Mouse (Mus musculus): ENCODE measurements around the gene Zfp697. TPM values are rescaled to one million over a fixed set of nuclear protein-coding genes. Genes with fewer than 3 reads are reported as not detected.
"Not testable (repeated sequence)": the region's sequence is repeated elsewhere in the genome, so short reads cannot be mapped to it uniquely, and the experiment has no call there.

Zfp697 gene
- total and polyA plus RNA-seq, 2 experiments from 2014 or later: 18.1 to 39.5 TPM

DNA sequence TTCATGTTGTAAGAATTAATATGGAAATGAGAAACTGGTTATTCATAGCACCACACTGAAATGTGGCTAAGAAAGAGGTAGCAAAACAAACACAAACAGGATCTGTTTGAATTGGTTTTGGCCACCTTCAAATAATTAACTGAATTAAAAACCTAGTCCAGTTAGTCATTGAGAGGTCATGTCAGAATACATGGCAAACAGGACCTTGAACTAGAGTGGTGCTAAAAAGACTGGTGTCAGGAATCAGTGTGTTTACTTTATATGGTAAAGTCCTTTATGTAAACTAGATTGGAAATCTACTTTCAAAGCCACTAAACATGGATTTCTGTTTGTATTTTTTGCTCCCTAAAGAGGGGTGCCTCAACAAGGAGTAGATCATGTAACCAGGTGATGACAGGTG lies 89.2 kb downstream of the Zfp697 start:
- H3K4me1 ChIP-seq (ENCODE audit: insufficient read depth, low read length); DNase-seq (ENCODE audit: low spot score); H3K4me3 ChIP-seq (ENCODE audit: low read depth, low read length); H3K36me3 ChIP-seq (ENCODE audit: insufficient read depth, low read length); H3K4me2 ChIP-seq (ENCODE audit: low read depth, low read length, poor library complexity, severe bottlenecking); ATAC-seq (ENCODE audit: low FRiP score); H3K27me3 ChIP-seq (ENCODE audit: insufficient read depth, low read length); H3K9ac ChIP-seq (replicated peaks; ENCODE audit: low read length, poor library complexity, severe bottlenecking); H3K27ac ChIP-seq (ENCODE audit: low read depth, low read length); H3K9me3 ChIP-seq (ENCODE audit: low read length): not testable (repeated sequence)

DNA sequence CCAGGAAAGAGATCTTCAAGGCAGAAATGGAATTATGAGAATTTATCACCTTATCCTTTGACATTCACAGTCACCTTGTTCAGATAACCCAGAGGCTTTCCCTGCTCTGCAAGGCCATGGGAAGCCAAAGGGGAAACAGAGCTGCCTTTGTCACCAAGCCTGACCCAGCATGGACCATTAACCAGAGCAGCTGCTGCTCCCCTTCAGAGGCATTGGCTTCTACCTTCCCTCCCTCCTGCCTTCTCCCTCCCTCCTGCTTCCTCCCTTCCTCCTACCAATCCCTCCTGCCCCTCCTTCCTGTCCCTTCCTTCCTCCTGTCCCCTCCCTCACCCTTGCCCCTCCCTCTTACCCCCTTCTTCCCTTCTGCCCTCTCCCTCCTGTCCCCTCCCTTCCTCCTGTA lies 111.9 kb downstream of the Zfp697 start:
- H3K9me3 ChIP-seq (ENCODE audit: low read length); H3K4me1 ChIP-seq (ENCODE audit: insufficient read depth, low read length); H3K27me3 ChIP-seq (ENCODE audit: insufficient read depth, low read length); H3K4me2 ChIP-seq (ENCODE audit: low read depth, low read length, poor library complexity, severe bottlenecking); H3K9ac ChIP-seq (replicated peaks; ENCODE audit: low read length, poor library complexity, severe bottlenecking); H3K4me3 ChIP-seq (ENCODE audit: low read depth, low read length); H3K27ac ChIP-seq (ENCODE audit: low read depth, low read length); DNase-seq (ENCODE audit: low spot score); H3K36me3 ChIP-seq (ENCODE audit: insufficient read depth, low read length); ATAC-seq (ENCODE audit: low FRiP score): not testable (repeated sequence)

DNA sequence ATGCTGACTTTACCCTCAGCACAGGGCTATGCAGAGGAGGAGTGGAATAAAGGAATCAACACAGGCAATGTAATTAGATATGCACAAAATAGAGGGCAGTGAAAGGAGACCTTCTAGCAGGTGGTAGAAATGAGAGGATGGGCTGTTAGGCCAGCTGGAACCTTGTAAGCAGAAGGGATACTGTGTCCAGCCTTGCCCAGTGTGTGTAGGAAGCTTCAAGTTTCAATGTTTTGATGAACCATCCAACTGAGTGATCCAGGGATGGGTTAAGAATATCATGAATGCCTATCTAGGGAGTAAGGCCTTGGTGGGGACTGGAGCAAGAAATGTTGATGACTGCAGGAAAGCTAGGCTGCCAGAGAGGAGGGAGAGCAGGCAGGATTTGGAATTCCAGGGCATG lies 112.8 kb downstream of the Zfp697 start:
- H3K27ac ChIP-seq (ENCODE audit: low read depth, low read length); H3K4me3 ChIP-seq (ENCODE audit: low read depth, low read length); H3K36me3 ChIP-seq (ENCODE audit: insufficient read depth, low read length); ATAC-seq (ENCODE audit: low FRiP score); H3K4me2 ChIP-seq (ENCODE audit: low read depth, low read length, poor library complexity, severe bottlenecking); DNase-seq (ENCODE audit: low spot score); H3K4me1 ChIP-seq (ENCODE audit: insufficient read depth, low read length); H3K9me3 ChIP-seq (ENCODE audit: low read length); H3K9ac ChIP-seq (replicated peaks; ENCODE audit: low read length, poor library complexity, severe bottlenecking); H3K27me3 ChIP-seq (ENCODE audit: insufficient read depth, low read length): not testable (repeated sequence)

DNA sequence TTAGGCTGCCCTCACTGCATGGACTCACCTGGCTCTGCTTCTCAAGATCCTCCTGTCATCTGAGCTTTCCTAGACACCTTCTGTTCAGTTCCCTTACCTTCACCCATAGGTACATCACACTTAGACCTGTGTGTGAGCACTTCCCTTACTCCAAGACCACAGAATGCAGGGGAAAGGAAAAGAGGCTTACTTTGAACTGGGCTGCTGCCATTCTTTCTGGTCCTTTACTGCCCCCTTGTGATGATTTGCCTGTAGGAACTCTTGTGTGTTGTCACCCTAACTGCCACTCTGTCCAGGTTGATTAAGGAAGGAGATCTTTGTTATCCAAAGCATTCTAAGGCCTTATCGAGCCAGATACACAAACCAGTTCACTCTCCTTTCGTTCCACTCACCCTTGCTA lies 114.5 kb downstream of the Zfp697 start:
- not testable (repeated sequence) for H3K4me1 ChIP-seq (ENCODE audit: insufficient read depth, low read length); H3K9me3 ChIP-seq (ENCODE audit: low read length); H3K4me3 ChIP-seq (ENCODE audit: low read depth, low read length); ATAC-seq (ENCODE audit: low FRiP score); H3K4me2 ChIP-seq (ENCODE audit: low read depth, low read length, poor library complexity, severe bottlenecking); H3K9ac ChIP-seq (replicated peaks; ENCODE audit: low read length, poor library complexity, severe bottlenecking); H3K27ac ChIP-seq (ENCODE audit: low read depth, low read length); H3K36me3 ChIP-seq (ENCODE audit: insufficient read depth, low read length); H3K27me3 ChIP-seq (ENCODE audit: insufficient read depth, low read length); DNase-seq (ENCODE audit: low spot score)
- WGBS: no CpG with 5 or more reads among the region's 2 CpGs

DNA sequence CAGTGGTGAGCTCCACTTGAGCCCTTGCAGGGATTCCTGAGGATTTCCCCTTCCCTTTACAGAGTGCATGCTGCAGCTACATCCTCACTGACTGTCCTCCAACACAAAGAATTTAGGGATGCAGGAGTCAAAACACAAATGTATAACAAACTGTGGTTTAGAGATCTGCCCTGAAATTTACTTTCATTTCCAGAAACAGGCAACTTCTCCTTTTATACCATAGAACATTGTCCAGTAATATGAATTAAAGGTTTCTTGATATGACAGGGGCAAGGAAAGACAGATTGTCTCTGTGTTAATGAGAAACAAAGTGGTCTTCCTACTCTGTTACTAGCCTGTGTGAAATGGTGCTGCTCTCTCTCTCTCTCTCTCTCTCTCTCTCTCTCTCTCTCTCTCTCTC lies 115.1 kb downstream of the Zfp697 start:
- not testable (repeated sequence) for ATAC-seq (ENCODE audit: low FRiP score); H3K36me3 ChIP-seq (ENCODE audit: insufficient read depth, low read length); H3K4me3 ChIP-seq (ENCODE audit: low read depth, low read length); H3K27me3 ChIP-seq (ENCODE audit: insufficient read depth, low read length); H3K9ac ChIP-seq (replicated peaks; ENCODE audit: low read length, poor library complexity, severe bottlenecking); H3K4me2 ChIP-seq (ENCODE audit: low read depth, low read length, poor library complexity, severe bottlenecking); H3K4me1 ChIP-seq (ENCODE audit: insufficient read depth, low read length); H3K9me3 ChIP-seq (ENCODE audit: low read length); H3K27ac ChIP-seq (ENCODE audit: low read depth, low read length); DNase-seq (ENCODE audit: low spot score)

DNA sequence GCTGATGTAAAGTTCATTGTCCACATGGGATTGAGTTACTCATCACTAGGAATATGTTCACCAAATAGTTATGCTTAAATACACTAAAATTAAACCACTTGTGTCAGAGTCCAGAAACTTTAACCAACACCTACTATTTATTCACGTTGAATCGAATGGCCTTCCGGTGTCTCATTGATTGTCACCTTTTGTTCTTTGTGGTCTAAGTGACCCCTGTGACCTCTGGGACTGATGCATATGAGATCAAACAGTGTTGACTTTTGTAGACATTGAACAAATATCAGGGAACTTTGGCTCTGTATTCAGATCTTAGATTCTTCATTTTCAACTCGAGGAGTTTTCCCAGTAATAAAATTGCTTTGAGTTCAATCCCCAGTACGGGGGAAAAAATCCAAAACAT lies 125.0 kb downstream of the Zfp697 start:
- no CpG with 5 or more reads among the region's 5 CpGs for WGBS
- not testable (repeated sequence) for H3K9me3 ChIP-seq (ENCODE audit: low read length); ATAC-seq (ENCODE audit: low FRiP score); H3K27me3 ChIP-seq (ENCODE audit: insufficient read depth, low read length); H3K4me1 ChIP-seq (ENCODE audit: insufficient read depth, low read length); H3K4me3 ChIP-seq (ENCODE audit: low read depth, low read length); H3K4me2 ChIP-seq (ENCODE audit: low read depth, low read length, poor library complexity, severe bottlenecking); H3K27ac ChIP-seq (ENCODE audit: low read depth, low read length); H3K36me3 ChIP-seq (ENCODE audit: insufficient read depth, low read length); H3K9ac ChIP-seq (replicated peaks; ENCODE audit: low read length, poor library complexity, severe bottlenecking); DNase-seq (ENCODE audit: low spot score)

DNA sequence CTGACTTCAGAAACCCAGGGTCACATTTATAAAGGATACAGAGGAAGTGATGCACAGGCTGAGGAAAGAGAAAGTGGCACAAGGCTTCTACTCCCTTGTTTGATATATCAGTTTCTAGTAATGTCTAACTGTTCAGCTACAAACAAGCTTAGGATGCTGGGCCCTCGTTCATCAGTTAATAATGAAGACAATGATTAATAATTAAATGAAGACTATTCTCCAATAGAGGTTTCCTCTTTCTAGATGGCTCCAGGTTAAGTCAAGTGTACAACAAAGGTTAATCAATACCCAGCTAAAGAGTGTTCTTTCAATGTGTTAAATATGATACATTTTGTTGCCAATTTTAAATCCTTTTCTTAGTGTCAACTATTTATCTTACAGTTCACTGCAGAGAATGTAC lies 128.2 kb downstream of the Zfp697 start, which contains the start of gene Hsd3b4:
TSS of gene Hsd3b4 (minus strand) at position 101 of the 400 bp plus-strand sequence.
- not testable (repeated sequence) for H3K9me3 ChIP-seq (ENCODE audit: low read length); H3K27me3 ChIP-seq (ENCODE audit: insufficient read depth, low read length); ATAC-seq (ENCODE audit: low FRiP score); H3K4me3 ChIP-seq (ENCODE audit: low read depth, low read length); H3K9ac ChIP-seq (replicated peaks; ENCODE audit: low read length, poor library complexity, severe bottlenecking); DNase-seq (ENCODE audit: low spot score); H3K4me2 ChIP-seq (ENCODE audit: low read depth, low read length, poor library complexity, severe bottlenecking); H3K27ac ChIP-seq (ENCODE audit: low read depth, low read length); H3K4me1 ChIP-seq (ENCODE audit: insufficient read depth, low read length); H3K36me3 ChIP-seq (ENCODE audit: insufficient read depth, low read length)
- no CpG with 5 or more reads among the region's 1 CpGs for WGBS

DNA sequence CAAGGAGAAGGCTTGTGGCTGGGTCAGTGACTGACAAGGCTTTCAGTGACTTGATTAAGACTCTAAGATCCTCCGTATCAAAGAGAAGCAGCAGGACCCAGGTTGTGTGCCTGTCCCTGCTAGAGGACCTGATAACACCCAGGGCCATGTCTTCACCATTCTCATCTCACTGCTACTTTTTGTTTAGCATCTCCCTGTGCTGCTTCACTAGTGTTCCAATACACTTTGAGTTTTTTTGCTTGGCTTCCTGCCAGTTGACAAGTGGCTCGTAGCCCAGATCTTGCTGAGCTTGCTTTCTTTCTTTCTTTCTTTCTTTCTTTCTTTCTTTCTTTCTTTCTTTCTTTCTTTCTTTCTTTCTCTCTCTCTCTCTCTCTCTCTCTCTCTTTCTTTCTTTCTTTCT lies 140.5 kb downstream of the Zfp697 start:
- H3K9ac ChIP-seq (replicated peaks; ENCODE audit: low read length, poor library complexity, severe bottlenecking); H3K4me1 ChIP-seq (ENCODE audit: insufficient read depth, low read length); H3K9me3 ChIP-seq (ENCODE audit: low read length); ATAC-seq (ENCODE audit: low FRiP score); H3K27ac ChIP-seq (ENCODE audit: low read depth, low read length); DNase-seq (ENCODE audit: low spot score); H3K27me3 ChIP-seq (ENCODE audit: insufficient read depth, low read length); H3K36me3 ChIP-seq (ENCODE audit: insufficient read depth, low read length); H3K4me2 ChIP-seq (ENCODE audit: low read depth, low read length, poor library complexity, severe bottlenecking); H3K4me3 ChIP-seq (ENCODE audit: low read depth, low read length): not testable (repeated sequence)
- 40% methylated on average over 1 of the region's 2 CpGs for WGBS

DNA sequence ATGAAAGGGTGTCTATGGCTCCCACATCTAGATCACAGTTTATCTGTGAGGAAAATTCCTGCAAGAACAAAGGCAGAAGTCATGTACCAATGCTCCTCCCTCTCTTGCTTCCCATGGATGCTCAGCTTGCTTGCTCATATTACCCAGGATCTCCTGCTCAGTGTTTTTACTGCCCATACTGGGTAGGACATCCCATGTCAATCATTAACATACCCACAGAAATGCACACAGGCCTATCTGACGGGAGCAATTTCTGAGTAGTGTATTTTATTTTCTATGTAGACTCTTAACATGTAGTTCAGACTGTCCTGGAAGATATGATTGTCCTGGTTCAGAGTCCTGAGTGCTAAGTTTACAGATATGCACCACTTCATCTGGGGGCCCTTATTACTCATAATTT lies 142.3 kb downstream of the Zfp697 start:
- H3K4me1 ChIP-seq (ENCODE audit: insufficient read depth, low read length); ATAC-seq (ENCODE audit: low FRiP score); H3K9ac ChIP-seq (replicated peaks; ENCODE audit: low read length, poor library complexity, severe bottlenecking); H3K27ac ChIP-seq (ENCODE audit: low read depth, low read length); H3K36me3 ChIP-seq (ENCODE audit: insufficient read depth, low read length); H3K27me3 ChIP-seq (ENCODE audit: insufficient read depth, low read length); H3K4me3 ChIP-seq (ENCODE audit: low read depth, low read length); DNase-seq (ENCODE audit: low spot score); H3K4me2 ChIP-seq (ENCODE audit: low read depth, low read length, poor library complexity, severe bottlenecking); H3K9me3 ChIP-seq (ENCODE audit: low read length): not testable (repeated sequence)
- no CpG with 5 or more reads among the region's 1 CpGs for WGBS
